Mouse (Mus musculus) cerebellum, adult 8-10 months (tissue): ENCODE measurements around the gene Gm17469.
"Not testable (repeated sequence)": the region's sequence is repeated elsewhere in the genome, so short reads cannot be mapped to it uniquely, and the experiment has no call there.

Experiments used
- DNase-seq: peaks from one replicate; pipeline ENCODE4 v3.0.0; 2022

The Gm17469 gene

GRCm38 (mm10) chrX:124629593-124629992 is at the start of gene Gm17469:
TSS of gene Gm17469 (plus strand) at chrX:124629893.
- not testable (repeated sequence) for DNase-seq
